Mouse (Mus musculus) hindbrain, embryonic 14.5 days (tissue): Measurements from ENCODE around the gene Faim. TPM values are rescaled to one million over a fixed set of nuclear protein-coding genes. Genes with fewer than 3 reads are reported as not detected.
A peak's percentile ranks its signal among the peaks of the same experiment; 100 is the strongest.

Experiments used
- ATAC-seq: fragments of 200-750 bp; cut with Nextera tagmentation; 2 replicates; pipeline ENCODE4 v1.8.0; 2017; ENCODE audit warnings: moderate number of reproducible peaks, mild to moderate bottlenecking, moderate TSS enrichment, moderate library complexity; ENCODE audit not compliant: low FRiP score
- DNase-seq: peaks from one replicate; pipeline ENCODE4 v3.0.0-alpha.2; 2015; ENCODE audit warnings: low spot score
- H3K27ac ChIP-seq: fragments of 300-500 bp; sonication (generic); 2 replicates; pipeline ENCODE4 v1.5.1; 2014; ENCODE audit warnings: mild to moderate bottlenecking, moderate library complexity
- H3K27me3 ChIP-seq: fragments of 300-500 bp; sonication (generic); 2 replicates; pipeline ENCODE4 v1.6.1; 2014; ENCODE audit warnings: mild to moderate bottlenecking, low read length, mixed read lengths; ENCODE audit not compliant: control insufficient read depth, insufficient read depth
- H3K36me3 ChIP-seq: fragments of 300-500 bp; sonication (generic); replicated peaks from 2 replicates; pipeline ENCODE4 v1.6.1; 2014; ENCODE audit not compliant: control insufficient read depth, insufficient read depth
- H3K4me1 ChIP-seq: fragments of 300-500 bp; sonication (generic); replicated peaks from 2 replicates; pipeline ENCODE4 v1.6.1; 2014; ENCODE audit warnings: antibody characterized with exemption, low read length, mixed read lengths; ENCODE audit not compliant: control insufficient read depth, insufficient read depth
- H3K4me2 ChIP-seq: fragments of 300-500 bp; sonication (generic); replicated peaks from 2 replicates; pipeline ENCODE4 v1.6.1; 2014; ENCODE audit warnings: mild to moderate bottlenecking, moderate library complexity
- H3K4me3 ChIP-seq: fragments of 300-500 bp; sonication (generic); replicated peaks from 2 replicates; pipeline ENCODE4 v1.5.1; 2014; ENCODE audit warnings: mild to moderate bottlenecking, low read length
- H3K9ac ChIP-seq: fragments of 300-500 bp; sonication (generic); 2 replicates; pipeline ENCODE4 v1.6.1; 2014
- H3K9me3 ChIP-seq: fragments of 300-500 bp; sonication (generic); 2 replicates; pipeline ENCODE4 v1.6.1; 2016; ENCODE audit warnings: low read length; ENCODE audit not compliant: control insufficient read depth
- WGBS: fragments of 180-500 bp; shearing (Covaris S2); extraction: QIAGEN DNeasy Blood & Tissue Kit; methylation state at CpG from one replicate; pipeline ENCODE4 v1.1.7; 2014; 5-methylcytosine and 5-hydroxymethylcytosine counted together
- polyA plus RNA-seq: library from polyadenylated mRNA; unstranded; fragments of >200 nt; fragmentation: Nextera tagmentation; extraction: Ambion mirVana; gene quantifications from 2 replicates; pipeline ENCODE4 v1.2.1, GENCODE M21; 2014

Faim gene
- polyA plus RNA-seq, 1 experiment from 2014 or later, result 114 TPM

DNA sequence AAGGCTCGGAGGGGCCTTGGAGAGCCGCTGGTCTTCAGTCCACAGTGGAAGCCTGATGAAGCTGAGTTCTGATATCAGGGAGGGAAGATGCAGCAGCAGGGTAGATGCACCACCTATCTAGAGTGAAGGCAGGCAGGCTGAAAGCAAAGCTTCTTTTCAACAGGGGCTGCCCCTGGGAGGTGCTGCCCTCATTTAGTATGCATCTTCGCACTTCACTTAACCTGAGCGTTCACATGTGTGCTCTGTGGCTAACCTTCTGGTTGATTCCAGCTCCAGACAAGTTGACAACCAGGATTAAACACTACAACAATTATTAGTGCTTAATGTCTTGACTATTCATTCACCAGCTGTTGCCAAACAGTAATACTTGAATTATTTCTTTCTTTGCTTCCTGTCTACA is 7.9 kb downstream of the Faim start:
- no peak overlapping the region for H3K4me3 ChIP-seq
- ATAC-seq (no peak), DNase-seq (no peak)
- no peaks in the 10 kb centered on the region for H3K4me1 ChIP-seq
- no peak overlapping the region for H3K9ac ChIP-seq
- no peaks in the 10 kb centered on the region for H3K27me3 ChIP-seq
- H3K9me3 ChIP-seq, result no peaks in the 10 kb centered on the region
- H3K36me3 ChIP-seq, result peaks cover 47% of the 10 kb centered on the region
- no peak overlapping the region for H3K4me2 ChIP-seq
- 82% methylated on average over 4 of the region's 4 CpGs for WGBS
- no peak overlapping the region for H3K27ac ChIP-seq

DNA sequence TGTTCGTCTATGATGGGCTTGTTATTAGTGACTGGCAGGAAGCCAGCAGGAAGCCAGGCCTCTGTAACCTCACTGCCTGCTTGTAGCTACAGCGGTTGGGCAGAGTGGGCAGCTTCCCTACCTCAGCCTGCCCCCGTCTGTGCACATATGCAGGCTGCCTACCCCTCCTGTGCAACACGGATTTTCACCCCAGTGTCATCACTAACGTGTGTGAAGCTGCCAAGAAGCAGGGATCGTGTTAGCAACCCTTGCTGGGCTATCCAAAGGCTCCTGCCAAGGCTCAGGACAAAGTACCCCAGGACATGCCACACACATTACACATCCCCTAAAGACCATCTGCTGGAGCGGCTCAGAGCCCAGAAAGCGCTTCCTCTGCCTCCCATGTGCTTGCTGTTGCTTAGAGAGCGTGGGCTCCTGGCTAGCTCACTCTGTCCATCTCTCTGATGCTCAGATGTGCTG is 13.7 kb downstream of the Faim start:
- WGBS, result 69% methylated on average over 9 of the region's 9 CpGs
- no peak for DNase-seq
- peaks cover 71% of the 10 kb centered on the region for H3K36me3 ChIP-seq

DNA sequence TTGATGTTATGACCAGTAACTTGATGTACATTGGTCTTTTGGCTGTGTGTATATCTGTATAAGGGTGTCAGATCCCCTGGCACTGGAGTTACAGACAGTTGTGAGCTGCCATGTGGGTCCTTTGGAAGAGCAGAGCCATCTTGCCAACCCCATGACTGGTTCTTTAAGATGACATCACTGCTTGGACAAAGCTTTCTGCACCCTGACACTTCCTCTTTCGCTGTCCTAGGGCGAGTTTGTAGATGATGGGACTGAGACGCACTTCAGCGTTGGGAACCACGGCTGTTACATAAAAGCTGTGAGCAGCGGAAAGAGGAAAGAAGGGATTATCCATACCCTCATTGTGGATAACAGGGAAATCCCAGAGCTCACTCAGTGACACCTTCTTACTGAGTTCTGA is 15.2 kb downstream of the Faim start:
- ATAC-seq (no peak), DNase-seq (no peak)
- H3K4me3 ChIP-seq, result no peak overlapping the region
- H3K9ac ChIP-seq, result no peak overlapping the region
- H3K27me3 ChIP-seq, result no peaks in the 10 kb centered on the region
- H3K9me3 ChIP-seq, result no peaks in the 10 kb centered on the region
- no peaks in the 10 kb centered on the region for H3K4me1 ChIP-seq
- WGBS, result 97% methylated on average over 6 of the region's 6 CpGs
- H3K4me2 ChIP-seq, result no peak overlapping the region
- peaks cover 75% of the 10 kb centered on the region for H3K36me3 ChIP-seq
- H3K27ac ChIP-seq, result no peak overlapping the region

More for the DNA sequence above, 13.7 kb downstream of the Faim start:
- Histone ChIP-seq H3K4me2 (no peak overlapping the region), H3K27ac (no peak overlapping the region), H3K27me3 (no peaks in the 10 kb centered on the region), H3K9me3 (no peaks in the 10 kb centered on the region), H3K4me1 (no peaks in the 10 kb centered on the region), H3K9ac (no peak overlapping the region), H3K4me3 (no peak overlapping the region)
- ATAC-seq, result peak; percentile 55; the same call in 1 of the 2 replicates

DNA sequence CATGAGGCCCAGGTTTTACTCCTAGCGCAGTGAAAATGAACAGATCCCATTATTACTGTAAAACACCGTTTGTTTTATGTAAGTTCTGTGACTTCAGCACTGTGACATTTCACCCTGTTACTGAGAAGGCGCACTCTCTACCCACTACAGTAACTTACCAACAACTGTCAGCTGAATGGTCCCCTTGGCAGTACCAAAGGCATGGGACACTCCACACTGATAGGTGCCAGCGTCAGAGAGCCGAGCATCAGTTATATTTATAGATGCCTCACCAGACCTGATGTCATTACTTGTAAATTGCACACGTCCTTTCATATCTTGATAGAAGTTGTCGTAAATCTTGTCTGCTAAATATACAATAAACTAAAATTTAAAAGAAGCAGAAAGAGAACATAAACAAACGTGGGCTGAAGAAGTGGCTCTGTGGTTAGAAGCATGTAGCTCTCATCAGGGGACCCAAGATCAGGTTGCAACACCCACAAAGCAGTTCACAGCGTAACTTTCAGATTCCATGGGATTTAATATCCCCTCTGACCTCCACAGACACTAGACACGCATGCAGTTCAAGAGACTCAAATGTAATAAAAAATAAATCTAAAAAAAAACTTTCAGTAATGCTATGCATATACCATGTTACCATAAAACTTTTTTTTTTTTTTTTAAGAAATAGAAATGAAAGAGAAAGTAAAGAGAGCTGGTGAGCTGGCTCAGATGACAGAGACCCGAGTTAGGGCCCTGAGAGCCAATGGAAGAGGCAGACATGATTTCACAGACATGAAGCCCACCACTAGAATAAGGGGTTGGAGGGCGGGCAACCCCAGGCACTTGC is 23.1 kb downstream of the Faim start:
- no peak overlapping the region for H3K4me2 ChIP-seq
- no peaks in the 10 kb centered on the region for H3K27me3 ChIP-seq
- WGBS, result 87% methylated on average over 12 of the region's 12 CpGs

DNA sequence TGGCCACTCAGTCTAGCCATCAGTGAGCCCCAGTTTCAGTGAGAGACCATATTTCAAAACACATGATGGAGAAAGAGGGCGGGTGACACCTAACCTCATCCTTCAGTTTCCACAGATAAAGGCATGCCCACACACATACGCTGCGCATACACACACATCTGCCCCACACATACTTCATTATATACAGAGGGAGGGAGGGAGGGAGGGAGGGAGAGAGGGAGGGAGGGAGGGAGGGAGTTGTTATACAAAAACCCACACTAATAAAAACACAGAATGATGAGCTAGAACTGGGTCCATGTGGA is 23.7 kb downstream of the Faim start:
- no peak overlapping the region for H3K27ac ChIP-seq
- no peaks in the 10 kb centered on the region for H3K9me3 ChIP-seq
- DNase-seq (no peak), ATAC-seq (no peak)
- no peak overlapping the region for H3K9ac ChIP-seq
- no peak overlapping the region for H3K4me2 ChIP-seq
- no peaks in the 10 kb centered on the region for H3K27me3 ChIP-seq
- WGBS, result 77% methylated on average over 3 of the region's 3 CpGs
- H3K4me1 ChIP-seq, result 0 out of 2 replicates have a peak, but pooled peaks cover 4% of the 10 kb centered on the region
- peaks cover 16% of the 10 kb centered on the region; the same call in 1 of the 2 replicates for H3K36me3 ChIP-seq
- H3K4me3 ChIP-seq, result no peak overlapping the region

More for the DNA sequence above, 23.1 kb downstream of the Faim start:
- no peak overlapping the region for H3K27ac ChIP-seq
- H3K4me1 ChIP-seq, result 0 out of 2 replicates have a peak, but pooled peaks cover 4% of the 10 kb centered on the region
- ATAC-seq (no peak), DNase-seq (no peak)
- H3K9ac ChIP-seq, result no peak overlapping the region
- peaks cover 17% of the 10 kb centered on the region; the same call in 1 of the 2 replicates for H3K36me3 ChIP-seq
- no peak overlapping the region for H3K4me3 ChIP-seq
- no peaks in the 10 kb centered on the region for H3K9me3 ChIP-seq

- H3K27me3 ChIP-seq, result no peaks in the 10 kb centered on the region
- WGBS, result 70% methylated on average over 3 of the region's 3 CpGs
- H3K36me3 ChIP-seq, result no peaks in the 10 kb centered on the region
- H3K4me2 ChIP-seq, result no peak overlapping the region
- ATAC-seq (no peak), DNase-seq (no peak)
- H3K9ac ChIP-seq, result no peak overlapping the region
- H3K4me1 ChIP-seq, result no peaks in the 10 kb centered on the region
- H3K4me3 ChIP-seq, result no peak overlapping the region
- no peaks in the 10 kb centered on the region for H3K9me3 ChIP-seq
- H3K27ac ChIP-seq, result no peak overlapping the region
Measured at GRCm38 (mm10) chr9:99016301-99016700, 30.1 kb downstream of the Faim start.

DNA sequence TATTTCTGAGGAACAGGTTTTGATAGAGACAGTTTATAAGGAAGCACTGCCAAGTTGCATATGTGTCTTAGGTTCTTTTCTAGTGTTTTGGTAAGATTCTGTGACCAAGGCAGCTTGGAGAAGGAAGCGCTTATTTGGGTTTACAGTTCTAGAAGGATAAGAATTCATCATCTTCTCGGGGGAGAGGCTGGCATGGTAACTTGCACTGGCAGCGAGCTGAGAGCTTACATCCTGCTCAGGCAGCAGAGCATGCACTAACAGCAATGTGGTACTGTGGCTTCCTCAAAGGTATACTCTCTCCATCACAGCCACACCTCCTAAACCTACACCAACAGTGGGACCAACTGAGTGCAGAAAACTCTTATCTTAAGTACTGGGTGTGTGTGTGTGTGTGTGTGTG is 30.6 kb downstream of the Faim start:
- 78% methylated on average over 3 of the region's 3 CpGs for WGBS
- DNase-seq (no peak), ATAC-seq (no peak)
- H3K4me3 ChIP-seq, result no peak overlapping the region
- no peaks in the 10 kb centered on the region for H3K9me3 ChIP-seq
- H3K27ac ChIP-seq, result no peak overlapping the region
- H3K9ac ChIP-seq, result no peak overlapping the region
- H3K4me1 ChIP-seq, result no peaks in the 10 kb centered on the region
- no peak overlapping the region for H3K4me2 ChIP-seq
- no peaks in the 10 kb centered on the region for H3K36me3 ChIP-seq
- no peaks in the 10 kb centered on the region for H3K27me3 ChIP-seq

- H3K4me3 ChIP-seq, result no peak overlapping the region
- no peak overlapping the region for H3K4me2 ChIP-seq
- no peaks in the 10 kb centered on the region for H3K36me3 ChIP-seq
- no peaks in the 10 kb centered on the region for H3K9me3 ChIP-seq
- no peak overlapping the region for H3K27ac ChIP-seq
- no peaks in the 10 kb centered on the region for H3K27me3 ChIP-seq
- no peak for ATAC-seq
- no peak overlapping the region for H3K9ac ChIP-seq
- 85% methylated on average over 6 of the region's 6 CpGs for WGBS
- DNase-seq, result no peak
- H3K4me1 ChIP-seq, result no peaks in the 10 kb centered on the region
Measured at GRCm38 (mm10) chr9:99017679-99018078, 31.5 kb downstream of the Faim start.

DNA sequence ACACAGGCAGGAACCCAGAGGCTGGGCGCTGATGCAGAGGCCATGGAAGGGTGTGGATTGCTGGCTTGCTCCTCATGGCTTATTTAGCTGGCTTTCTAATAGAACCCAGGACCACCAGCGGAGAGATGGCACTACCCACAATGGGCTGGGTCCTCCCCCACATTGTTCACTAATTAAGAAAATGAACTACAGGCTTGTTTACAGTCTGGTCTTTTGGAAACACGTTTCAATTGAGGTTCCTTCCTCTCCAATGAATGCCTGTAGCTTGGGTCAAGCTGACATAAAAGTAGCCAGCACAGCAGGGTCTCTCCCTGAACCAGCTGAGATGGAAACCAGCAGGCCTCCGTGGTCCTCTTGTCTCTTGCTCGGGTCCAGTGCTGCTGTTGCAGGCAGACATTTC is 35.0 kb downstream of the Faim start:
- Histone ChIP-seq H3K9me3 (no peaks in the 10 kb centered on the region), H3K4me2 (no peak overlapping the region), H3K4me1 (no peaks in the 10 kb centered on the region), H3K9ac (no peak overlapping the region), H3K27me3 (no peaks in the 10 kb centered on the region), H3K36me3 (no peaks in the 10 kb centered on the region), H3K27ac (no peak overlapping the region), H3K4me3 (no peak overlapping the region)
- no peak for ATAC-seq
- no peak for DNase-seq
- 23% methylated on average over 5 of the region's 5 CpGs for WGBS
